Mouse (Mus musculus): ENCODE data around the gene 5530401A14Rik. TPM values are rescaled to one million over a fixed set of nuclear protein-coding genes. Genes with fewer than 3 reads are reported as not detected.

Gene 5530401A14Rik
- polyA plus RNA-seq, 1 experiment from 2014 or later, result 0.22 TPM

Other genes starting within 250 kb of the 5530401A14Rik start
- gene Asic2, start 107.8 kb downstream of the 5530401A14Rik start, polyA plus RNA-seq (2016; fragmentation: Nextera tagmentation; extraction: Ambion mirVana), result 5.4 and 6.1 TPM in 2 replicates
- 2.0 and 2.4 TPM in 2 replicates for gene Ccl2, start 174.9 kb downstream of the 5530401A14Rik start, polyA plus RNA-seq (2016; fragmentation: Nextera tagmentation; extraction: Ambion mirVana)
- not detected in 2 replicates for gene Gm17268, start 177.9 kb downstream of the 5530401A14Rik start, polyA plus RNA-seq (2016; fragmentation: Nextera tagmentation; extraction: Ambion mirVana)
- 1.6 and 2.4 TPM in 2 replicates for gene Ccl7, start 185.0 kb downstream of the 5530401A14Rik start, polyA plus RNA-seq (2016; fragmentation: Nextera tagmentation; extraction: Ambion mirVana)
- 0.19 and 0.86 TPM in 2 replicates for gene Ccl11, start 197.2 kb downstream of the 5530401A14Rik start, polyA plus RNA-seq (2016; fragmentation: Nextera tagmentation; extraction: Ambion mirVana)
- gene Ccl12, start 241.2 kb downstream of the 5530401A14Rik start, polyA plus RNA-seq (2016; fragmentation: Nextera tagmentation; extraction: Ambion mirVana), result 0.85 and 1.3 TPM in 2 replicates